Mouse (Mus musculus) kidney, adult 18-20 months (tissue): ENCODE data around the gene Micu1.

ENCODE experiments used
- DNase-seq: peaks from one replicate; pipeline ENCODE4 v3.0.0; 2021

The Micu1 gene

DNA sequence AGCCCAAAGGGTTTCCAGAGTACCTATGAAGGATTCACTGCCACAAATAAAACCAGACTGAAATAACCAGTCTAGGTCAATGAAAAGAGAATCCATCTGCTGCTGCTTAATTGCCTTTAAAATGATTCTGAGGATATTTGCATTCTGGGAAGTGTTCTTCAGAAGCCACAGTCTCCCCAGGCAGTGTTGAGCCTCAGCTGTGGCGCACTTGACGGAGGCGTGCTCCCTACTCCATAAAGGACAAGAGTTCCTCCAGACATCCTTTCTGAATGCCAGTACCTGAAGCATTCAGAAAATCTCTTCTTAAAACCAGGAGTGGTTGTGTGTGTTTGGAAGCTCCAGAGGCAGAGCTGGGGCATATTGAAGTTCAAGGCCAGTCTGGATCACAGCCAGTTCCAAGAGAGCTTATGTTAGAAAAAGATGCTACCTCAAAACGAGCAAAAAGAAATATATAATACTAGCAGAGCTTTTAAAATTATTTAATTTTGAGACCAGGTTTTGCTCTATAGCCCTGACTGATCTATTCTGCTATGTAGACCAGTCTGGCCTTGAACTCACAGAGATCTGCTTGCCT lies 75.9 kb downstream of the Micu1 start:
- no peak for DNase-seq

DNA sequence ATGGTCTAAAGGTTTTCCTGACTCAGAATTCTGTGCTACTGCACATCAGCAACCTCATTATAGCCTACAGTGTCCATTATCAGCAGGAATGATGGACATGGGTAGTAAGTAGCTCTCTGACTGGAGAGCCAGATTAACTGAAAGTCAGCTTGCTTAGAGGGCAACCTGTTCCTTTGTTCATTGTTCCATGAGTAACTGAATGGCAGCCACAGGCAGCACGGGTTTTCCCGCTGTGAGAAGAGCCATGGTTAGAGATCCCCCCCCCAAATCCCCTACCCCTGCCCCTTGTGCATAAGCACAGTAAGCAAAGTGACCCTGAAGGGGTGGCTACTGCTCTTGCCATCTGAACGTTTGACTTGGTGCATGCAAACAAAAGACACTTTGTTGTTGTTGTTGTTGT lies 78.4 kb downstream of the Micu1 start:
- no peak for DNase-seq

GRCm38 (mm10) chr10:59781205-59781931 lies 79.1 kb downstream of the Micu1 start:
- DNase-seq = no peak

DNA sequence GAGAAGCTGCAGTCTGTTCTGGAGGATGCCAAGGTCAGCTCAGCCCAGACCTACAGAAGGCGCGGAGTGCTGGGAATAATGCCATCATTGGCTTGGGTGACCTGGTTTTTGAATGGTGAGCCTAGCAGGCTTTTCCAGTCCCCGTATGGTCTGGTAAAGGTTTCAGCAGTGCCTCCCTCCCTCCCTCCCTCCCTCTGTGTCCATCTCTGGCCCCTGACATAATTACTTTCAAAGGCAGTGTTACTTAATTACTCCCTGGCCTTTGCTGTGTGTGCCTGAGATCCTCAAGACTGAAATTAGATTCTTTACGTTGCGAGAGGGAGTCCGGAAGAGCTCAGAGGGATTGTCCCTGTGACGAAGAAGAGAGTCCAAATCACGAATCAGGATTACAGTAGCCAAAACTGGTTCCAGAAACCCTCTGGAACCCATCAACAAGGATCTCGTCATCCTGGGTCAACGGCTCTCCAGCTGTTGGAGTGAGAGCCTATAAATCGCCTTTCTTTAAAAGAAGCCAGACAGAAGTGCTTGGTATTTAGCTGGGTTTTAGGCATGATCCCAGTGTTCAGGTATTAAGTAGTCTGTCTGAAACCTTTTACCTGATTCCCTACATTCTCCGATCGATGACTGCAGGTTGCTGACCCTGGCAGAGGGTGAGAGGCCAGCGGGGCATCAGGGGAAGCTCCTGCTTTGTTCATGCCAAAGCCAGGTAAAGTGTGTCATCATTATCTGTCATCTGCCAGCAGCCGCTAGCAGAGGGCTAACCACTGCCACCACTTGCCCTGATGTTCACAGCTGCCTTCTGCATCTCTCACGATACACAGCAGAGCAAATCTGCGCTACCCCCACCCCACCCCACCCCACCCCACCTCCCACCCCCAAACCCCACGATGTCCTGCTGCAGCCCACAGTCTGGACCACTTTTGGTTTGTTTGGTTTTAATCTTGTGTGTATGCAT lies 82.7 kb downstream of the Micu1 start:
- no peak for DNase-seq

- DNase-seq = no peak
Measured at GRCm38 (mm10) chr10:59786289-59786688, 84.0 kb downstream of the Micu1 start.

- DNase-seq = no peak
Measured at GRCm38 (mm10) chr10:59787140-59787800, 85.0 kb downstream of the Micu1 start.

GRCm38 (mm10) chr10:59787870-59788269 lies 85.6 kb downstream of the Micu1 start:
- DNase-seq = no peak

- DNase-seq = no peak
Measured at GRCm38 (mm10) chr10:59790291-59790929, 88.1 kb downstream of the Micu1 start.

DNA sequence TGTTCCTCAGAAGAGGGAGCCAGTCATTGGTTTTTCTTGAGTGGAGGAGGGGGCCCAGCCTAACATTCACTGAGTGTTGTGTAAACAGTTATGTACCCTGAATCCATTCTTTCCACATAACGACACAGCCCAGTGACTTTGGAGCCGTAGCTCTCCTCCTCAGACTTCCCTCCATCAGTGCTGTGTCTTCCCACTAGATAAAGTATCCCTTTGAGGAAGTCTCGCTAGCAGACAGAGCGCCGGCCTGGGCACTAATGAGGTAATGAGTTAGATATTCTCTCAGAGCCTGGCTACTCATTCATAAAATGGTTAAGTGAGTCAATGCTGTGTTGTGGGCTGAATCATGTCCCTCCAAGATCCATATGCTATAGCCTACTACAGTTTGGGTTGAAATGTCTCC lies 89.6 kb downstream of the Micu1 start:
- peak; percentile 11 for DNase-seq

DNA sequence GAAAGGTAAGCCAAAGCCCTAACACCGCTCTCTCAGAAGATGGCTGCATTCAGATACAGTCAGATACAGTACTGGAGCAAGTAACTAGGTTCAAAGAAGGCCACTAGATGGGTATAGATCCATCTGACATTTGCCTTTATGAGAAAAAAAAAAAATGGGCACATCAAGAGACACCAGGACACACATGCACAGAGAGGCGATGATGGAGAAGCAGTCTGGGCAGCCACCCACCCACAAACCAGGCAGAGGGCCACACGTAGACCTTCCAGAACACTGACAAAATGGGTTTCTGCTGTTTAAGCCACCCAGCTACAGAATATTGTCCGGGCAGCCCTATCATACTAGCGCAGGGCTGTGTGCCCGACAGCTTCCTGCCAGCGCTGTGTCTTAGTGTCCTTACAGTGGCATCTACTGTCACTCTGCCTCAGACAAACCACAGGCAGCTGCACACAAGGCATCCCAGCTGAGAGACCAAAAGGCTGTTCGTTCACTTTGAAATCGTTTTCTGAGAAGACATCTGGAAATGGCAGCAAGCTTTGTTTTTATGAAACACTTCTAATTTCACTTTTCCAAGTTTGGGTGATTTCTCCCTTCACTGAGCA lies 90.4 kb downstream of the Micu1 start:
- DNase-seq = no peak

DNA sequence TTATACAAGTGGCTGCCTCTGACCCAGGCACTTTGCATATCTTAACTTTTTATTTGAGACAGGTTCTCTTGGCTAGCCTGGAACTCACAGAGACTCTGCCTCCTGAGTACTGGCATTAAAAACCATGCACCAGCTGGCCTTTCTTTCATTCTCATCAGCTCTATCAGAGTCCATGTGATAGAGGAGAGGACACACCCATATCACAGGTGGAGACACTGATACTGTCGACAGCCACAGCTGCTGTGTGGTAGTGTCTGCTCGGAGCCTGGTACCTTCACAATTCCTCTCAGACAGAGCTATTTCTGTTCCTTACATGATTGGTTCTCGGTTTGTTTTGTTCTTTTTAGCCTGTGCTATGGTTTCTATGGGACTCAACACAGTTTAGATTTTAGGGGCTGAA lies 91.2 kb downstream of the Micu1 start:
- DNase-seq = no peak

GRCm38 (mm10) chr10:59795085-59795484 lies 92.8 kb downstream of the Micu1 start:
- no peak for DNase-seq

DNA sequence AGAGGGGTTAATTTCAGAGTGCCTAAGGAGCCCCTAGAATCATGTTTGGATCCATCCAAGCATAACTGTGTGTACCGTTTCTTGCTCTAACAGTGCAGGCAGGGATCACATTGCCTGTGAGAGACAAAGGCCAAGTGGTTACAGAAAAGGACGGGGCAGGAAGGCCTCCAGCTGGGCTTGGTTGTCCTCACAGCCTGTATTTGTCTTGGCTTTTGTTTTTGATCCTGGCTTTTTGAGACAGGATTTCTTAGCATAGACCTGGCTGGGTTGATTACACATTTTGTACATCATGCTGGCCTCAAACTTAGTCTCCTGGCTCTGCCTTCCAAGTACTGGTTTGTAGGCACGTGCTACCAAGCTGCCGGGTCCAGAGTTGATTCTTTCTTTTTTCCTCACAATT lies 93.6 kb downstream of the Micu1 start:
- DNase-seq = no peak

GRCm38 (mm10) chr10:59798371-59798770 lies 96.1 kb downstream of the Micu1 start:
- DNase-seq = no peak

GRCm38 (mm10) chr10:59799303-59800044 lies 97.2 kb downstream of the Micu1 start:
- DNase-seq = no peak

DNA sequence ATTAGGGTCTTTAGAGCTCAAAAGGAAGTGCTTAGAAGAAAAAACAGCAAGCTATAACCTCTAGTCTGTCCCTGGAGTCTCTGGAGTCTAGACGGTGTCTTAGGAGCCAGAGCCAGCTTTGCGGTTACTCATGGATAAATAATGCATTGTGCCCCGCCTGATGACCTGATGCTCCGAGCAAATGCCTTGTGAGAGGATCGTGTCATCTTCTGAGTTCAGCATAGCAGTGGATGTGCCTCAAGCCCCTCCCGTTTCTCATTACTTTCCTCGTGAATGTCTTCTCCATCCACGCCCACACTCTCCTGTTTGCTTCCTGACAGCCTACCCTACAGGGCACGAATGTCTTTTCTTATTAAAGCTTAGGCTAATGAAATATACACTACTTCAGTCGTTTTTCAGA lies 97.9 kb downstream of the Micu1 start:
- no peak for DNase-seq

DNA sequence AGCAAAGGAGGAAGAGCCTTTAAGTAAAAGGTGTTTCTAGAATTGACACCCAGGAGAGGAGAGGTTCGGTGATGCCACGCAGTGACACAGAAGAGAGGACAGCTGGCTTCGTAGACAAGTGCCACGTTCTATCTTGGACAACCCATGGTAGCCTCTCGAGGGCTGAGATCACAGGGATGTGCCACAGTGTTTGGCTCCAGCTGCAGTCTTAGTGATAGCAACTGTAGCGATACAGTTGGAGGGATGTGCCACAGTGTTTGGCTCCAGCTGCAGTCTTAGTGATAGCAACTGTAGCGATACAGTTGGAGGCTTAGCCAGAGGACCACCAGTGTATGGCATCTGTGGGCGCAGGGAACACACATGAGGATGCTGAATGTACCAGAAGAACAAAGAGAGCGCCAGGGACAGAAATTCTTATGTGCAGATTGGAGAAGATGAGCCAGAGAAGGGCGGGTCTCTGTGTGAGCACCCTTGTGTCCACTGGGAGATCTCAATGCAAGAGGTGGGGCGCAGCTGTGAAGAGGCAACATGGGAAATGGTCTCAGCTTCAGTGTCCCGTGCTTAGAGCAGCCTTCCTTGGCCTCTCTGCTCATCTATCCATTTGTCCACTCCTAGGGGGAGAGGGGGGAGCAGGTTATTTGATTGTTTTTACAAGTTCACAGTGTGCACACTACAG lies 98.7 kb downstream of the Micu1 start:
- DNase-seq = no peak

- no peak for DNase-seq
Measured at GRCm38 (mm10) chr10:59808677-59809076, 106.4 kb downstream of the Micu1 start.

GRCm38 (mm10) chr10:59809991-59810574 lies 107.8 kb downstream of the Micu1 start:
- DNase-seq = no peak

DNA sequence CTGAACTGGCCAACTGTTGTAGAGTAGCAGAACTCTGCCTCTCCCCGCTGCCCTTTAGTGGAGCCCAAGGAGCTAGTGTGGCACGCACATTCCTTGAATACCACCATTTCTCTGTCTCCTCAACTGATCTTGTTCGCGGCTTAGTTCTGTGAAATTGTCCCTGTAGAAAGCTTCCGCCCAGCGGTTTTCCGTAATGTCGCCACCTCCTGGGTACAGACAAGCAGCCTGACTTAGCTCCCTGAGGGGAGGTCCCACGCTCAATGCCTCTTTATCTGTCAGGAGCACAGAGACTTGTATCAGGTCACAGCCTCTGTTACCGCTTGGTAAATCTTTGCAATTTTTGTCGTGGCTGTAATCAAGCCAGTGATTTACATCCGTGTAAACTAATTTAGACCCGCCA lies 110.7 kb downstream of the Micu1 start:
- no peak for DNase-seq

DNA sequence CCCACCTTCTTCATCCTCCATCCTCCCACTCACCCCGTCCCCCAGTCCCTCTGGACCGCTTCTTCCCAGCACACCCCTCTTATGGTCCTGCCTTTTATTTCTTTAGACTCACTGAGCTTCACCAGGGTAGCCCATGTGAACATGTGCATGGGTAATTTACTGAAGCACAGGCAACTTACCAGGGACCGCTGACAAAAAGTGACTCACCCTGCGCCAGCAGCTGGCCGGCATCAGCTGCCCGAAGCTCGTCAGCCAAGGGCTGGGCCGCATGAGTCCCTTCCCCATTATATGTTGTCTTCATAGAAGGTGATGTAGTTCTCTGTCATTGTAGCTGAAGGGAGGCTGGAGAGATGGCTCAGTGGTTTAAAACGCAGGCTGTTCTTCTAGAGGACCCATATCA lies 111.5 kb downstream of the Micu1 start:
- DNase-seq = no peak
